In genomic region chr2:116974569-116975060, GRCm38 (mm10) we compare ENCODE assay signal across 9 mouse cellular contexts.
DNase-seq lines count a peak whose midpoint lies in the region; ATAC-seq and TF ChIP-seq lines count a peak whose summit lies in the region.
"Had no signal": no experiment of that assay in that cellular context is flagged by ENCODE, and none has a peak within 500 bp of the region (broad histone marks: within the 10 kb centered on the region; RNA-seq: fewer than 3 reads in every experiment).

No protein-coding gene starts in this region.

- intact Hi-C loops in gastrocnemius, adult 2 months (cut with DNase I), result loop anchor here (5.0 kb wide), 2 partner anchors 43 to 72 kb away; no protein-coding TSS in a partner anchor

- DNase-seq in gastrocnemius, adult 2 months, result no peak
- DNase-seq in gastrocnemius, postnatal 4 days (ENCODE audit: low spot score in 2 of 2), result no peak
- DNase-seq in forebrain, postnatal 0 days, result no peak
- DNase-seq in spleen, adult 18-20 months, result no peak
- DNase-seq in right cerebral cortex, postnatal 4 days, result no peak
- DNase-seq in layer of hippocampus, adult 9-11 months, result no peak
- DNase-seq: kidney, adult 8-10 months had no signal

- peak overlapping the region; percentile 86; the same call in 1 of the 2 replicates for H3K9ac ChIP-seq in forebrain, postnatal 0 days

- 13% methylated on average over 7 of the region's 7 CpGs for WGBS in forebrain, postnatal 0 days
- 60% methylated on average over 7 of the region's 7 CpGs for WGBS in macrophage (ENCODE audit: missing documents)

- ATAC-seq in forebrain, postnatal 0 days, result no peak

- H3K79me2 ChIP-seq in macrophage (ENCODE audit: inconsistent target), result peaks cover 11% of the 10 kb centered on the region

- no peaks in the 10 kb centered on the region for H3K27me3 ChIP-seq in E14TG2a.4 (ENCODE audit: insufficient read depth, low read length)
- H3K27me3 ChIP-seq in forebrain, postnatal 0 days (ENCODE audit: insufficient read depth, low read length), result no peaks in the 10 kb centered on the region

- peak overlapping the region; percentile 88 for H3K27ac ChIP-seq in gastrocnemius, adult 2 months
- peak overlapping the region; percentile 87 for H3K27ac ChIP-seq in forebrain, postnatal 0 days (ENCODE audit: low read depth, low read length)
- peak overlapping the region; percentile 97 for H3K27ac ChIP-seq in macrophage

- no peaks in the 10 kb centered on the region for H3K9me3 ChIP-seq in E14TG2a.4 (ENCODE audit: low read length)
- H3K9me3 ChIP-seq in forebrain, postnatal 0 days (ENCODE audit: low read length), result no peaks in the 10 kb centered on the region

- H3K36me3 ChIP-seq in E14TG2a.4 (ENCODE audit: insufficient read depth, low read length) (no peaks in the 10 kb centered on the region), macrophage (ENCODE audit: inconsistent target) (no peaks in the 10 kb centered on the region)
- no peaks in the 10 kb centered on the region for H3K36me3 ChIP-seq in forebrain, postnatal 0 days (ENCODE audit: insufficient read depth)

- TF ChIP-seq CTCF in gastrocnemius, adult 2 months (IDR thresholded peaks at IDR 0.05), result no peak
- TF ChIP-seq CTCF in E14TG2a.4 (conservative IDR thresholded peaks at IDR 0.05; ENCODE audit: low read length), result no peak
- TF ChIP-seq CTCF in forebrain, postnatal 0 days (IDR thresholded peaks at IDR 0.05; ENCODE audit: low read depth), result no peak

- peak overlapping the region; percentile 82 for H3K4me3 ChIP-seq in gastrocnemius, adult 2 months
- H3K4me3 ChIP-seq in E14TG2a.4 (replicated peaks; ENCODE audit: low read length) (peak overlapping the region; percentile 84), macrophage (ENCODE audit: inconsistent target) (peak overlapping the region; percentile 51)
- peak overlapping the region; percentile 60; the same call in 1 of the 2 replicates for H3K4me3 ChIP-seq in forebrain, postnatal 0 days (ENCODE audit: low read depth, low read length)

- H3K4me2 ChIP-seq in forebrain, postnatal 0 days (ENCODE audit: low read depth), result peak overlapping the region; percentile 81

- H3K4me1 ChIP-seq in E14TG2a.4 (replicated peaks; ENCODE audit: low read depth, low read length), result peaks cover 75% of the 10 kb centered on the region
- H3K4me1 ChIP-seq in forebrain, postnatal 0 days (ENCODE audit: insufficient read depth), result peaks cover 26% of the 10 kb centered on the region
